Mouse (Mus musculus): ENCODE results near the gene Pigp.

The Pigp gene

GRCm38 (mm10) chr16:94371301-94371931, at the start of gene Pigp:
TSS of gene Pigp (minus strand) at chr16:94371842.
- DNase-seq (ENCODE audit: low read depth, low spot score), result peak; percentile 65

DNA sequence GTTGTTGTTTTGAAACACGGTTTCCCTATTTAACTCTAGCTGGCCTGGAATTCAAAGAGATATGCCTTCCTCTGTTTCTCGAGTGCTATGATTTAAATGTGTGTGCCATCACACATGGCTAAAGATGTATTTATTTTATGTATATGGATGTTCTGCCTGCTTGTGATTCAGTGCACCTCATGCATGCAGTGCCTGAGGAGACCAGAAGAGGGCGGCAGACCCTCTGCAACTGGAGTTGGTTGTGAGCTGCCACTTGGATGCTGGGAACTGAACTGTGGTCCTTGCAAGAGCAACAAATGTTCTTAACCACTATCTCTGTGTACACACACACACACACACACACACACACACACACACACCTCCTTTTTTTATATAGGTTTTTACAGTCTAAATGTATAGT, 48.9 kb upstream of the Pigp start:
- DNase-seq (ENCODE audit: low read depth, low spot score), result no peak

DNA sequence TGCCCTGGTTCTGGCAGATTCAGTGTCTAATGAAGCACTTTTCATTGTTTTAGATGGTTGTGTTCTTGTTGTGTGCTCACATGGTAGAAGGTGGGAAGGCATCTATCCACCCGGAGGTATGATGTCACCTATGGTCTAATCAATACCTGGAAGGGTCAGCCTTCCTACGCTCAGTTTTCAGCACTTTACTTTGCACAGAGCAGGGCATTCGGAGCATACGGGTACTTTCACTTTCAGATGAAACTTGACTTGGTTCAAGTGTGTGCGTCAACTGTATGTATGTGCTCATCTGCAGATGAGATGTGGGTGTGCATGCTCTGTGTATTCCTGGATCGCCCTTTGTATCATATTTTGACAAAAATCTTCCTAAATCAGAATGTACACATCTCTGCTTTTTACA, 42.5 kb upstream of the Pigp start:
- DNase-seq (ENCODE audit: low read depth, low spot score), result no peak

DNA sequence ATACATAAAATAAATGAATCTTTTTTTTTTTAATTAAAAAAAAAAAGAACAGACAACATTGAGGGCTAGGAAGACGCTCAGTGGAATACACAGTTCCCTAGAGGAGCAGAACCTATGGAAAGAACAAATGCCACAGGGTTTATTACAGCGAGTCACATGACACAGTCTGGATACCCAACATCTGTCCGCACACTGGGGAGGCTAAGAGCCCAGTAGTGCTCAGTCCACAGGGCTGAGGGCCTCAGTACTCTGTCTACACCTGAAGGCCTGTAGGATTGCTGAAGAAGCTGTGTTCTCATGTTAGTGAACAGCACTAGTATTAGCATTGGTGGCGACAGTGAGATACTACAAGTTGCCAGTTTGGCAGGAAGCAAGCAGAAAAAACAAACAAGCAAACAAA, 41.1 kb upstream of the Pigp start:
- DNase-seq (ENCODE audit: low read depth, low spot score), result no peak

GRCm38 (mm10) chr16:94412198-94412597, 40.6 kb upstream of the Pigp start:
- no peak for DNase-seq (ENCODE audit: low read depth, low spot score)

- DNase-seq (ENCODE audit: low read depth, low spot score), result no peak
Observed at GRCm38 (mm10) chr16:94411287-94411686, 39.6 kb upstream of the Pigp start.

GRCm38 (mm10) chr16:94402185-94402584, 30.5 kb upstream of the Pigp start:
- no peak for DNase-seq (ENCODE audit: low read depth, low spot score)

DNA sequence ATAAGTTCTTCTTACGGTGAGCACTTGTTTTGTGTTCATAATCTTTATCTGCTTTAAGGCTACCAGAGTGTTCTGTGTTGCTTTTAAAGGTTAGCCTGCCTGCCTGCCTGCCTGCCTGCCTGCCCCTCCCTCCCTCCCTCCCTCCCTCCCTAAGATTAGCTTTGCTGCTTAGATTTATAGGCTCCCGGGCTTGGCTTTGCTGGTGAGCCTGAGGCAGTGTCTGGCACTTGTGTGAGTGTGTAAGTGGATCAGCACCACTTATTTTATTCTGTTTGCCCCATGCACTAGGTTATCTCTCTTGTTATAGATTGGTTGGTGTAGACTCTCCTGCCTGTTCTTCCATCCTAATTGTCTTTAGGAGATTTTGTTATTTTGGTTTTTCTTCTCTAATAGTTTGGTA, 30.0 kb upstream of the Pigp start:
- DNase-seq (ENCODE audit: low read depth, low spot score), result peak; percentile 27

GRCm38 (mm10) chr16:94399141-94399540, 27.5 kb upstream of the Pigp start:
- no peak for DNase-seq (ENCODE audit: low read depth, low spot score)

DNA sequence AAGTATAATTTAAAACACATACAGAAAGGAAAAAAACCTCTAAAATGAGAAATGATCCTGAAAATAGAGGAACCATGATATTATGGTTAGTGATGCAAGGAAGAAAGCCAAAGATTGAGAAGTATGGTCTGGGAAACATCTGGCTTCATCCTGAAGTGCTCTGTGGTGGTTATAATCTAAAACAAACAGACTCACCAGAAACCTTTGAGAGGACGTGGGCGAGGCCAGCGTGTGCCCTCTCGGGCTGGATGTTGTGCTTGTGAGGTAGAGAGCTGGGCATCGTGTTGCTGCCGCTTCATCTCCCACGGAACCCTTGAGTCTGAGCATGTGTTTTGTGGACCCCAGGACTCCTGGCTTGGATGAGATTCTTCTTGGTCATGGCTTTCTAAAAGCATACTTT, 25.0 kb upstream of the Pigp start:
- no peak for DNase-seq (ENCODE audit: low read depth, low spot score)

DNA sequence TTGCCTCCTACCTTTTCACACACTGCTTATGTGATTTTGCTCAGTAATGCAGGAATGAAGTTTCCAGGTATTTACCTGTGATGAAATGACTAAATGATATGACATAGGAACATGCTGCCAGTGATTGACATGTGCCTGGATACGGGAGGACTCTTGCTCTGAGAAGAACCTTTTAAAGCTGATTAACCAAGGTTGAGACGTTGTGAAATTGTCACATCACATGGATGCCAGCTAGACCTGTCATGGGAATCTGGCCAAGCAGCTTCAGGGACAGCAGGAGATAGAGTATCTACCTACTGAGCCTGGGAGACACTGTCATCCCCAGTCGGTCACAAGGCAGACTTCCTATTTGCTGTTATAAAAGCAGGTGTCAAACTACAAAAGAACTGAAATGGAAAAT, 23.4 kb upstream of the Pigp start:
- DNase-seq (ENCODE audit: low read depth, low spot score), result no peak

DNA sequence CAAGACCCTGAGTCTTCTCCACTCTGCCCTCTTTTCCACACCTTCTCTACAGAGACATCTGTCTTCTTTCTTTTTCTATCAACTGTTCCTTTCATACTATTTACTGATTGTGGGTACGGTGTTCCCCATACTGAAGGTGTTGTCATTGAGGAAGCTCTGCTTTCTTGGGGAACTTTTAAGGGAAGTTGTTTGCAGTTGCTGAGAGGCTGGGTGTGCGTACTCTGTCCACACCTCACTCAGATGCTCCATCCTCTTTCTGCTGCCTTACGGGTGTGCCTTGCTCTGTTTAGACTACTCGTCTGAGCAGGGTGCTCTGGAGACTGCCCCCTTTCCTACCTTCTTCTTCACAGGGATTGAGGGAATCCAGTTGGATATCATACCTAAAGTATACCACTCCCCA, 20.7 kb upstream of the Pigp start:
- no peak for DNase-seq (ENCODE audit: low read depth, low spot score)

GRCm38 (mm10) chr16:94387690-94388089, 16.0 kb upstream of the Pigp start:
- DNase-seq (ENCODE audit: low read depth, low spot score), result no peak

DNA sequence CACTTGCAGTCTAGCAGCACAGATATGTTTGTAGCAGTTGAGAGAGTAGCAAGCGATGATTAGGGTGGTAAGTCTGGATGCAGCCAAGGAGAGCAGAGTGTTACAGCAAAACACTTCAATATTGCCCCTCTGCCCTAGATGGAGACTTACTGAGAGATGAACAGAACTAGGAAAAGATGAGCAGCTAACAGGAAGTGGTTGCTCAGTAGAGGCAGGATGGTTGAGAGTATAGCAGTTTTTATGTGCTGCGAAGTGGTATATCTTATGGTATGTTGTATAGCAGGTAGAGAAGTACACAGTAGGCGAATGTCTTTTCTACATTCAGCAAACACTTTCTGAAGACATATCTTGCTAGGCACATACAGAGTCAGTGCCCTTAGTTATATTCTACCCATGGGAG, 11.6 kb upstream of the Pigp start:
- DNase-seq (ENCODE audit: low read depth, low spot score), result no peak

DNA sequence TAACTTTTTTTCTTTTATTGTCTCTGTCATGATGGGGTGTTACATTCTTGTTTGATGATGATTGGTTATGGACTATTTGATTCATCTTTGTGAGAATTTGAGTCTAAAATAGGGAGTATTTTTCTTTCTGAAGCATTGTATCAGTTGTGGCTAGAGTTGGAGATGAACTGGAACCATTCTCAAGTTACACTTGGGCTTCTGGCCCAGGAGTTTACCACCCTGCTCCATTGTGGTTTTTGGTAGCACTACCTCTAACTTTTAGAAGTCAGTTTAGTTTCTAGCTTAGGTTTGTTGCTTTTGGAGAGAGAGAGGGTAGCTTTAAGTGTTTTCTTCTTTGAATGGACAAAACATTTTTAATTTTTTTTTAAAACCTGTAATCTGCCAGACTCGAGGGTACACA, 7.7 kb upstream of the Pigp start:
- no peak for DNase-seq (ENCODE audit: low read depth, low spot score)

DNA sequence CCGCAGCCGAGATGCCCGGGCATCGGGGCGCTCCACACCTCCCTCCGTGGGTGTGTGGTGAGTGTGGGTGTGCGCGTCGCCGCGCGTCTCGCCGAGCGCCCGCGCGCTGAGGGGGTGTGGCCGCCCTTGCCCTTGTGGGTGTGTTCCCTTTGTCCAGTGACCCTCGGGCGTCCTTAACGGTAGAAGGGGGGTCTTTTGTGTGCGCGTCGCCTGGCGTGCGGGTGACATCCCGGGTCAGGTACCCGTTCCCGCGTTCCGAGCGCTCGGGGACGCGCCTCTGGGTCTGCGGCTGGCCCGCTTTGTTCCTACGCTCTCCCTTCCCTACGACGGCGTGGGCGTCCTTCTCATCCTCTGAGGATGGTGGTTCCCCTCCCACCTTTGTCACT, 734 bp downstream of the Pigp start:
- DNase-seq (ENCODE audit: low read depth, low spot score), result no peak

DNA sequence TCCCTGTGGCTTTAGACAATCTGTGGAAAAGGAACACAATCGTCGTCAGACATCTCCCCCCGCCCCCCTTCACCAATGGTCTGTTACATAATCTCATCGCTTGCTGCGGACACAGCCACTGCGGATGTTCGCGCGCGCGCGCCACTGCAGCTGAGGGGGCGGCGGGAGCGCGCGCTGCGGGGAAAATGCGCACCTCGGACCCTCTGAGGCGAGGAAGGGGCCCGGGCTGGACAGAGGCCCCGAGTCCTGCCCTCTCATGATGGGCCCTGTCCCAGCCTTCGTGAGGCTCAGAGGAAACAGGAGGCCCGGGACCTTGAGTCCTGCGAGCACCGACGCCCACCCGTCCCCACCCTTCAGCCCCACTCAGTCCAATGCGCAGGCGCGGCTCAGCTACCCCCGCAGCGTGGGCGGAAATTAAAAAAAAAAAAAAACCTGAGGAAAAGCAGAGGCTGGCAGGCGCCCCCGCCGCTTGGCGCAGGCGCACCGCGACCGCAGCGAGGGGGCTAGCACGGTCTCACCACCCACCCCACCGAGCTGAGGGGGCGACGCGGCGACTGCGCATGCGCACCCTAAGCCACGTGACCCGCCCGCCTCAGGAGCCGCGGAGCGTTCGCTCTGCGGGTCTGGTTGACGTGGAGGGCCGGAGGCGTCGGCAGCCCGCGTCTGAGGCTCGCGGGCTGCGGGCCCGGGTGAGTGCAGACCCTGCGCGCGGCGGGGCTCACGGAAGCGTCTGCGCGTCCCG, 1.3 kb downstream of the Pigp start, which contains the start of gene Ttc3:
TSS of gene Ttc3 (plus strand) at position 446 of the 742 bp plus-strand sequence.
- peak; percentile 95 for DNase-seq (ENCODE audit: low read depth, low spot score)

DNA sequence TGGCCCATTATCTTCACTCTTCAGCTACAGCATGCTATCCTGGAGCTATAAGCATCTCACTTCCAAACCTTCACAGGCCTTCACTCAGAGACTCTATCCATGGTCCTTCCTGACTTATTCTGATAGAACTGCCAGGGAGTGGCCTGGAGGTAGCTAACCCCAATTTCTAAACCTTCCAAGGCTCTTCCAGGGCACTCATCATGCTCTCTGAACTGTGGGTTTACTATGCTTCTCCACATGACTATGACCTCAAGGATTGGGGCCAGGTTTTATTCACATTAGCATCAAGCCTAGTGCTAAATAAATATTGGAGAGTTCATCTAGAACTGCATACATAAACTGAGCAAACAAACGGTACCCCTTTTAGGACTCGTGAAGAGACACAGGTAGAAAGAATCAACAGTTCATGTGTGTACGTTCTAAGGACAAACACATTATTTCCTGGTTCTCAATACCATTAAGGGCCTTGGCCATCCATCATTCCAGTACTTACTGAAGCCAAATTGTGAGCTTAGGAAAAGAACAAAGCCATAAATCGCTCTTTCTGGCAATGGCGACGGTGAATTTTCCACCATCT, 2.0 kb downstream of the Pigp start:
- no peak for DNase-seq (ENCODE audit: low read depth, low spot score)

- DNase-seq (ENCODE audit: low read depth, low spot score), result no peak
Observed at GRCm38 (mm10) chr16:94365435-94365834, 6.2 kb downstream of the Pigp start.

GRCm38 (mm10) chr16:94363814-94364213, 7.8 kb downstream of the Pigp start:
- DNase-seq (ENCODE audit: low read depth, low spot score), result no peak

DNA sequence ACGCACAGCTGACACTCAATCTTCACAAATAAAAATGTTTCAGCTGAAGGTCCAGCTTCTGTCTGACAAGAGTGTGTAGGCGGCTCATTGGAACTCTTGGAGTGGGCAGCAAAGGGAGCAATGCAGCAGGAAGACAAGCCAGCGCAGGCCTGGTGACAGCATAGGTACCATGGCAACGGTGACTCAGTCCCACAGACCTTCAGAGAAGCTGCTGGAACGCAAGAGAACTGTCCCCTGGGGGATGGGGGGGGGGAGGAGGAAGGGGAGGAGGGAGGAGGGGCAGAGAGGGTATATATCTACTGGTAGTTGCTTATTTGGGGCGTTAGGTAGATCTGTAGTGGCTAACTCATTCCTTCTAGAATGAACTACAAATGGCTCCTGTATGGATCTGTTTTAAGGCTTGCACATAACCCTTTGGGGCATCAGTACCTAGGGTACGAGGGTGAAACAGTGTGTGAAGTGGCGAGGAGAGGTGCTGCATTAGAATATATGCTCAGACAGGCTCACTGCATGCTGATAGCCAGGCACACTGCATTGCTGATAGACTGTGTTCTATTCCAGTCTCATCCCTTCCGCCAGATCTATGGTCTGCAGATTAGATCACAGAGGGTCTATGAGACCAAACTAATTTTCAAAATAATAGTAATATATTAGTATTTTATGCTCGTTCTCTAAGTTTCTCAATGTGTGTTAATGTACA, 9.3 kb downstream of the Pigp start:
- no peak for DNase-seq (ENCODE audit: low read depth, low spot score)

- DNase-seq (ENCODE audit: low read depth, low spot score), result no peak
Observed at GRCm38 (mm10) chr16:94360578-94361350, 10.9 kb downstream of the Pigp start.

Data from retina, postnatal 7 days (tissue).